Mouse (Mus musculus) olfactory bulb, adult 2 months (tissue): ENCODE measurements around the gene Olfr924.
"Not testable (repeated sequence)": the region's sequence is repeated elsewhere in the genome, so short reads cannot be mapped to it uniquely, and the experiment has no call there.

ENCODE experiments used
- CTCF ChIP-seq: fragments of 200-500 bp; IDR thresholded peaks from 2 replicates; pipeline ENCODE4 v1.5.1; 2012; ENCODE audit warnings: low read depth, mild to moderate bottlenecking, low read length, moderate library complexity; ENCODE audit not compliant: insufficient read depth
- POLR2A ChIP-seq: fragments of 200-500 bp; IDR thresholded peaks from 2 replicates; pipeline ENCODE4 v1.6.1; 2012; ENCODE audit warnings: mild to moderate bottlenecking, low read depth, low read length, moderate library complexity; ENCODE audit not compliant: insufficient read depth

GRCm38 (mm10) chr9:38874880-38875279 lies 30.6 kb downstream of the Olfr924 start:
- TF ChIP-seq CTCF, POLR2A: not testable (repeated sequence)
